11 mouse cellular contexts compared by ENCODE assay signal in genomic region chr14:25310671-25311151, GRCm38 (mm10).
DNase-seq lines count a peak whose midpoint lies in the region; ATAC-seq lines count a peak whose summit lies in the region.
"Had no signal": no experiment of that assay in that cellular context is flagged by ENCODE, and none has a peak within 500 bp of the region (broad histone marks: within the 10 kb centered on the region; RNA-seq: fewer than 3 reads in every experiment).

No protein-coding gene starts in this region.

- H3K4me2 ChIP-seq in heart, embryonic 13.5 days, result no peak overlapping the region
- H3K4me2 ChIP-seq: liver, embryonic 12.5 days; stomach, embryonic 15.5 days had no signal

- peak overlapping the region; percentile 95 for H3K27ac ChIP-seq in heart, embryonic 13.5 days (replicated peaks)
- H3K27ac ChIP-seq: liver, embryonic 12.5 days had no signal

- DNase-seq in gastrocnemius, postnatal 25 days, result peak; percentile 42
- DNase-seq in gastrocnemius, adult 8-10 months (ENCODE audit: low spot score in 2 of 2), result no peak
- DNase-seq in MN1 (ENCODE audit: low spot score), result peak; percentile 36
- DNase-seq in kidney, postnatal 25 days, result peak; percentile 35 to 80
- no peak for DNase-seq in spleen, postnatal 10 days (ENCODE audit: low spot score in 2 of 2)
- no peak for DNase-seq in cerebellum, adult 11 months
- DNase-seq: B cell, adult 2 months had no signal

- ATAC-seq in heart, embryonic 13.5 days (ENCODE audit: extremely low read depth, insufficient number of reproducible peaks, low FRiP score, low TSS enrichment), result no peak
- no peak for ATAC-seq in cerebellum, adult (ENCODE audit: insufficient number of reproducible peaks, low FRiP score, low TSS enrichment)
- ATAC-seq: liver, embryonic 12.5 days had no signal

- WGBS in heart, embryonic 13.5 days, result 32% methylated on average over 4 of the region's 4 CpGs

- no peak overlapping the region for H3K4me3 ChIP-seq in heart, embryonic 13.5 days
- H3K4me3 ChIP-seq: liver, embryonic 12.5 days; stomach, embryonic 15.5 days had no signal

- H3K9me3 ChIP-seq in heart, embryonic 13.5 days, result no peaks in the 10 kb centered on the region
- H3K9me3 ChIP-seq: liver, embryonic 12.5 days; stomach, embryonic 15.5 days had no signal

- peaks cover 74% of the 10 kb centered on the region for H3K4me1 ChIP-seq in heart, embryonic 13.5 days
- H3K4me1 ChIP-seq: liver, embryonic 12.5 days had no signal

- H3K27me3 ChIP-seq in heart, embryonic 13.5 days (replicated peaks), result peaks cover 3% of the 10 kb centered on the region; the same call in 1 of the 2 replicates
- H3K27me3 ChIP-seq: stomach, embryonic 15.5 days had no signal

- peak overlapping the region; percentile 47; the same call in 1 of the 2 replicates for H3K9ac ChIP-seq in heart, embryonic 13.5 days
- H3K9ac ChIP-seq: liver, embryonic 12.5 days; stomach, embryonic 15.5 days had no signal

- no peaks in the 10 kb centered on the region for H3K36me3 ChIP-seq in heart, embryonic 13.5 days
- H3K36me3 ChIP-seq: liver, embryonic 12.5 days; stomach, embryonic 15.5 days had no signal

Comparison
In these comparisons a context has a peak if more than half of its experiments do, and no peak if none do; other contexts are left out.
1. DNase-seq: peak in gastrocnemius, postnatal 25 days (single experiment), MN1 (single experiment) and kidney, postnatal 25 days (2 of 2); none in gastrocnemius, adult 8-10 months (0 of 2), spleen, postnatal 10 days (0 of 2) and cerebellum, adult 11 months (single experiment).